In the genomic region with DNA sequence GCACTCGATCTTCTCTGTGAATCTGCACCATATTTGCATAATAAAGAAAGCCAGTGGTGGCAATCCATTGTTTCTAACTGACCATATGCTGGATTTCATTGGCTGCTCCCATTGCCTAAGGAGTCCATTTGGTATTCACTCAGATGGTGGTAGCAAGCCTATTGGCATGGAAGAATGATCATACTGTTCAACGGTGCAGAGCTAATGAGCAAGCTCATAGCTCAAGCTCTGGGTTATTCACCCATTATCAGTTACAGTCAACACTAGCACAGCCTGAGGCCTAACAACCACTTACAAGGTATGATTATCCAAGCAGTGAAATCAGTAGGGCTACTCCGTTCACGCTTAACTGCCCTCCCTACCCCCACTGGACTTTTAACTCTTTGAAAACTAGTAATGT, we compare ENCODE assay signal across 16 mouse cellular contexts.
DNase-seq lines count a peak whose midpoint lies in the region; ATAC-seq and TF ChIP-seq lines count a peak whose summit lies in the region.
"Had no signal": no experiment of that assay in that cellular context is flagged by ENCODE, and none has a peak within 500 bp of the region (broad histone marks: within the 10 kb centered on the region; RNA-seq: fewer than 3 reads in every experiment).

No protein-coding gene starts in this region.

- TF ChIP-seq POLR2A in kidney, adult 2 months (IDR thresholded peaks at IDR 0.05; ENCODE audit: low read depth, low read length) = no peak

- TF ChIP-seq CTCF in kidney, adult 2 months (conservative IDR thresholded peaks at IDR 0.05; ENCODE audit: insufficient read depth, insufficient read length, low read depth, low read length) = no peak
- TF ChIP-seq CTCF in stomach, postnatal 0 days (IDR thresholded peaks at IDR 0.05; ENCODE audit: low read depth) = no peak

- H3K36me3 ChIP-seq in kidney, adult 2 months (ENCODE audit: control insufficient read depth, insufficient read depth, low read length) = no peaks in the 10 kb centered on the region
- H3K36me3 ChIP-seq in forebrain, embryonic 15.5 days = no peaks in the 10 kb centered on the region
- no peaks in the 10 kb centered on the region for H3K36me3 ChIP-seq in midbrain, embryonic 13.5 days
- no peaks in the 10 kb centered on the region for H3K36me3 ChIP-seq in heart, embryonic 12.5 days
- H3K36me3 ChIP-seq in stomach, postnatal 0 days (ENCODE audit: control insufficient read depth, insufficient read depth, low read length) = no peaks in the 10 kb centered on the region
- H3K36me3 ChIP-seq: embryonic facial prominence, embryonic 15.5 days; lung, embryonic 15.5 days had no signal

- no peak overlapping the region for H3K9ac ChIP-seq in forebrain, embryonic 15.5 days (replicated peaks)
- no peak overlapping the region for H3K9ac ChIP-seq in midbrain, embryonic 13.5 days (replicated peaks)
- no peak overlapping the region for H3K9ac ChIP-seq in heart, embryonic 12.5 days
- no peak overlapping the region for H3K9ac ChIP-seq in stomach, postnatal 0 days (ENCODE audit: low read length)
- H3K9ac ChIP-seq: embryonic facial prominence, embryonic 15.5 days; lung, embryonic 15.5 days had no signal

- TF ChIP-seq EP300 in stomach, postnatal 0 days (optimal IDR thresholded peaks at IDR 0.05) = no peak

- peak; percentile 60 for ATAC-seq in forebrain, embryonic 15.5 days (replicated peaks)
- ATAC-seq in midbrain, embryonic 13.5 days = peak; percentile 29; the same call in 1 of the 2 replicates
- ATAC-seq in heart, embryonic 12.5 days (ENCODE audit: insufficient number of reproducible peaks, low FRiP score) = no peak
- ATAC-seq in stomach, postnatal 0 days (ENCODE audit: low FRiP score, low TSS enrichment) = no peak

- DNase-seq in kidney, adult 2 months = peak; percentile 10
- DNase-seq in kidney, postnatal 25 days = no peak
- peak; percentile 74 for DNase-seq in Muller cell, postnatal 12 days (ENCODE audit: inconsistent ontology term)
- DNase-seq in left cerebral cortex, adult 9 months (ENCODE audit: low spot score in 2 of 2) = no peak
- DNase-seq in stomach, postnatal 0 days (ENCODE audit: low spot score) = no peak
- DNase-seq: cerebellum, adult 9-10 months; heart, adult 11 months; heart, postnatal 10 days; kidney, postnatal 14 days; right cerebral cortex, postnatal 4 days had no signal

- 39% methylated on average over 4 of the region's 4 CpGs for WGBS in kidney, adult 2 months
- WGBS in forebrain, embryonic 15.5 days = 8% methylated on average over 4 of the region's 4 CpGs
- 15% methylated on average over 4 of the region's 4 CpGs for WGBS in midbrain, embryonic 13.5 days
- WGBS in heart, embryonic 12.5 days = 68% methylated on average over 4 of the region's 4 CpGs
- WGBS in stomach, postnatal 0 days = 84% methylated on average over 4 of the region's 4 CpGs

- H3K27ac ChIP-seq in kidney, adult 2 months (ENCODE audit: insufficient read depth, low read depth, low read length) = no peak overlapping the region
- H3K27ac ChIP-seq in forebrain, embryonic 15.5 days (replicated peaks) = peak overlapping the region; percentile 19; the same call in 1 of the 2 replicates
- no peak overlapping the region; the same call in 1 of the 2 replicates for H3K27ac ChIP-seq in midbrain, embryonic 13.5 days
- no peak overlapping the region for H3K27ac ChIP-seq in heart, embryonic 12.5 days (ENCODE audit: poor library complexity, severe bottlenecking)
- no peak overlapping the region for H3K27ac ChIP-seq in stomach, postnatal 0 days (replicated peaks)
- H3K27ac ChIP-seq: embryonic facial prominence, embryonic 15.5 days; lung, embryonic 15.5 days had no signal

- no peak overlapping the region for H3K4me2 ChIP-seq in forebrain, embryonic 15.5 days (replicated peaks)
- no peak overlapping the region for H3K4me2 ChIP-seq in midbrain, embryonic 13.5 days (replicated peaks)
- H3K4me2 ChIP-seq in heart, embryonic 12.5 days = no peak overlapping the region
- H3K4me2 ChIP-seq in stomach, postnatal 0 days (replicated peaks; ENCODE audit: low read depth) = no peak overlapping the region
- H3K4me2 ChIP-seq: embryonic facial prominence, embryonic 15.5 days; lung, embryonic 15.5 days had no signal

- H3K4me3 ChIP-seq in kidney, adult 2 months (ENCODE audit: insufficient read depth, low read depth, low read length) = no peak overlapping the region
- H3K4me3 ChIP-seq in forebrain, embryonic 15.5 days = no peak overlapping the region
- no peak overlapping the region for H3K4me3 ChIP-seq in midbrain, embryonic 13.5 days (replicated peaks)
- H3K4me3 ChIP-seq in heart, embryonic 12.5 days = no peak overlapping the region
- H3K4me3 ChIP-seq in stomach, postnatal 0 days (ENCODE audit: low read depth, low read length) = no peak overlapping the region
- H3K4me3 ChIP-seq: embryonic facial prominence, embryonic 15.5 days; lung, embryonic 15.5 days; megakaryocyte, embryonic 14.5 days had no signal

- H3K4me1 ChIP-seq in kidney, adult 2 months (ENCODE audit: control insufficient read depth, insufficient read depth, low read length) = no peaks in the 10 kb centered on the region; the same call in 1 of the 2 replicates
- H3K4me1 ChIP-seq in forebrain, embryonic 15.5 days = peaks cover 31% of the 10 kb centered on the region
- H3K4me1 ChIP-seq in midbrain, embryonic 13.5 days (replicated peaks) = peaks cover 36% of the 10 kb centered on the region
- H3K4me1 ChIP-seq in heart, embryonic 12.5 days (replicated peaks) = peaks cover 4% of the 10 kb centered on the region; the same call in 1 of the 2 replicates
- no peaks in the 10 kb centered on the region for H3K4me1 ChIP-seq in stomach, postnatal 0 days (replicated peaks; ENCODE audit: control insufficient read depth, insufficient read depth)
- H3K4me1 ChIP-seq: megakaryocyte, embryonic 14.5 days had no signal

- H3K27me3 ChIP-seq in kidney, adult 2 months (replicated peaks; ENCODE audit: control insufficient read depth, insufficient read depth, low read length) = peaks cover 1% of the 10 kb centered on the region; the same call in 1 of the 2 replicates
- H3K27me3 ChIP-seq in forebrain, embryonic 15.5 days = no peaks in the 10 kb centered on the region
- no peaks in the 10 kb centered on the region for H3K27me3 ChIP-seq in midbrain, embryonic 13.5 days
- no peaks in the 10 kb centered on the region for H3K27me3 ChIP-seq in heart, embryonic 12.5 days (replicated peaks)
- no peaks in the 10 kb centered on the region for H3K27me3 ChIP-seq in stomach, postnatal 0 days (ENCODE audit: control insufficient read depth, insufficient read depth, low read length)
- H3K27me3 ChIP-seq: embryonic facial prominence, embryonic 15.5 days; lung, embryonic 15.5 days; megakaryocyte, embryonic 14.5 days had no signal

- H3K9me3 ChIP-seq in forebrain, embryonic 15.5 days = no peaks in the 10 kb centered on the region
- H3K9me3 ChIP-seq in midbrain, embryonic 13.5 days = no peaks in the 10 kb centered on the region
- H3K9me3 ChIP-seq in heart, embryonic 12.5 days (replicated peaks) = no peaks in the 10 kb centered on the region
- H3K9me3 ChIP-seq in stomach, postnatal 0 days (ENCODE audit: control insufficient read depth, low read length) = no peaks in the 10 kb centered on the region
- H3K9me3 ChIP-seq: embryonic facial prominence, embryonic 15.5 days; lung, embryonic 15.5 days had no signal

Comparison
In these comparisons a context has a peak if more than half of its experiments do, and no peak if none do; other contexts are left out.
1. DNase-seq: peak in kidney, adult 2 months (single experiment) and Muller cell, postnatal 12 days (single experiment); none in kidney, postnatal 25 days (0 of 2), left cerebral cortex, adult 9 months (0 of 2) and stomach, postnatal 0 days (single experiment).
2. ATAC-seq: peak in forebrain, embryonic 15.5 days (single experiment) and midbrain, embryonic 13.5 days (single experiment); none in heart, embryonic 12.5 days (single experiment) and stomach, postnatal 0 days (single experiment).